Mouse (Mus musculus) layer of hippocampus, adult 18-20 months (tissue): ENCODE data around the gene Rbfox3. TPM values are rescaled to one million over a fixed set of nuclear protein-coding genes. Genes with fewer than 3 reads are reported as not detected.

ENCODE experiments used
- DNase-seq, 2 experiments: peaks; one replicate each; pipeline ENCODE4 v3.0.0; 2022; ENCODE audit warnings: low spot score in 2 of 2
- total RNA-seq, 2 experiments: library from RNA; stranded (reverse); gene quantifications; 2 replicates each; pipeline ENCODE4 v1.2.3; 2021

Gene Rbfox3
- total RNA-seq, 2 experiments from 2014 or later: 264 to 275 TPM

GRCm38 (mm10) chr11:118736993-118737392 is 174.4 kb downstream of the Rbfox3 start:
- no peak for DNase-seq

GRCm38 (mm10) chr11:118731655-118732054 is 179.7 kb downstream of the Rbfox3 start:
- DNase-seq: no peak

- DNase-seq: no peak
Observed at GRCm38 (mm10) chr11:118729373-118729772, 182.0 kb downstream of the Rbfox3 start.

GRCm38 (mm10) chr11:118728797-118729196 is 182.6 kb downstream of the Rbfox3 start:
- no peak for DNase-seq

DNA sequence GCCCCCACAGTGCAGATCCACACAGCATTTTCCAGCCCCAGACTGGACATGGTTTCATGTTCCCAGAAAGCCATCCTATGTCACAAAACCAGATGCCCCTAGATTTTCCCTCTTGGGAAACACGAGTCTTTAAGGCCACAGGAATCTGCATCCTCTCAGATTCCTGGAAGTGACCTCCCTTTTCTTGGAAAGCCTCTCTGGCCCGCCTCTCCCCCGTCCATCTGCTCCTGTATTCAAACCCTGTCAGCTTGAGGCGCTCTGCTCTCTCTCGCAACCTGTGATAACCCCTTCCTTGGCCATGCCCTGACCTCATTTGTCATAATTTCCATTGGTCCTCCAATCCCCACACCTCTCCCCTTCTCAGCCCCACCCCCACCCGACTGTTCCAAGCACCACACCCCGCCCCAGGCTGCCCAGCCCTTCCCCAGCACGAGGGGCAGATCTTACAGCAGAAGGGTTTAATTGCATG is 183.3 kb downstream of the Rbfox3 start:
- no peak for DNase-seq

- DNase-seq: no peak
Observed at GRCm38 (mm10) chr11:118726430-118726829, 185.0 kb downstream of the Rbfox3 start.

DNA sequence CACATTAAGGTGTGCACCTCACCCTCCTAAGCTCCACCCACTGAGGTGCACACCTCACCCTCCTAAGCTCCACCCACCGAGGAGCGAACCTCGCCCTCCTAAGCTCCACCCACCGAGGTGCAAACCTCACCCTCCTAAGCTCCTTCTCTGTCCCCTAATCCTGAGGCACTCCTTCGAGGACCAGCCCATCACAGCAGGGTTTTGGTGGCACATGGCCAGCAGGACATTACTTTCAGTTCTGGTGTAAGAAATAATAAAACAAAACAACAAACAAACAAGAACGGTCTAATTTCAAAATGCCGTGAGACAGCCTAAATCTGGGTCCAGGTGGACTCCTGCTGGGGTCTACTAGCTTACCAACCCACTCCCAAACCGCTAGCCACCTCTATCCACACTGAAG is 187.0 kb downstream of the Rbfox3 start:
- DNase-seq: no peak

DNA sequence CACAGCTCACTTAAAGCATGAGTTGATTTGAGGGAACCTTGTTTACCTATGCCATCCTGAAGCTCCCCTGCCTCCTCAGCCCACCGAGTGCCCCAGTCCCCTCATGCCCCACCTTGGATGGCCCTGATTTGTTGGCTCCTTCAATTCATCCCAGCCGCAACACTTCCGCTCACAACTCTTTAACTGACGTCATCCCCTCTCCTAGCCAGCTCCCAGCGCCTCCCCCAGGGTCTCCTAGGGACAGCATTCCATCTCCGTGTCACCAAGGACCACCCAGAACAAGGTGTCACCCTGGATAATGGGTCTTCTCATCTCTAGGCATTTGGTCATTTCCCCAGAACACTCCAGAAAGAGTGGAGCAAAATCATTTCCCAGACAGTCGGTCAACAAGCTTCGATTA is 188.2 kb downstream of the Rbfox3 start:
- no peak for DNase-seq

DNA sequence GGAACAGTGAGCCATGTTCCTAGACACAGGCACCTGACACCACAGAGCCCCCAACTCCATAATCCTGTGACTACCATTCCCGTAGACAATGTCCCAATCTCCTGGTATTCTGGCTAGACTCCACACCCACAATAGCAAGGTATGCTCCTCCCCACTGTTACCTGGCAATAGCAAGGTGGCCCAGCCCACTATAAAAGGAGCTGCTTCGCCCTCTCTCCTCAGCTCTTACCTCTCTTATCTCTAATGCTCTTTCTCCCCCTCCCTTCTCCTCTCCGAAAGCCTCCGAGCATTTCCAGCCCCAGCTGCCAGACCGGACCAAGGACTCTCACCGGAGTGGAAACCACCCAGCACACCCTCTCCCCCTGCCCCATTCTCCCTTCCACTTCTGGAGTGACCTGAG is 189.5 kb downstream of the Rbfox3 start:
- no peak for DNase-seq

GRCm38 (mm10) chr11:118714601-118715524 is 196.5 kb downstream of the Rbfox3 start:
- DNase-seq: no peak

- DNase-seq: no peak
Observed at GRCm38 (mm10) chr11:118712761-118713160, 198.6 kb downstream of the Rbfox3 start.

- no peak for DNase-seq
Observed at GRCm38 (mm10) chr11:118712058-118712457, 199.3 kb downstream of the Rbfox3 start.

- no peak for DNase-seq
Observed at GRCm38 (mm10) chr11:118710035-118710434, 201.4 kb downstream of the Rbfox3 start.

DNA sequence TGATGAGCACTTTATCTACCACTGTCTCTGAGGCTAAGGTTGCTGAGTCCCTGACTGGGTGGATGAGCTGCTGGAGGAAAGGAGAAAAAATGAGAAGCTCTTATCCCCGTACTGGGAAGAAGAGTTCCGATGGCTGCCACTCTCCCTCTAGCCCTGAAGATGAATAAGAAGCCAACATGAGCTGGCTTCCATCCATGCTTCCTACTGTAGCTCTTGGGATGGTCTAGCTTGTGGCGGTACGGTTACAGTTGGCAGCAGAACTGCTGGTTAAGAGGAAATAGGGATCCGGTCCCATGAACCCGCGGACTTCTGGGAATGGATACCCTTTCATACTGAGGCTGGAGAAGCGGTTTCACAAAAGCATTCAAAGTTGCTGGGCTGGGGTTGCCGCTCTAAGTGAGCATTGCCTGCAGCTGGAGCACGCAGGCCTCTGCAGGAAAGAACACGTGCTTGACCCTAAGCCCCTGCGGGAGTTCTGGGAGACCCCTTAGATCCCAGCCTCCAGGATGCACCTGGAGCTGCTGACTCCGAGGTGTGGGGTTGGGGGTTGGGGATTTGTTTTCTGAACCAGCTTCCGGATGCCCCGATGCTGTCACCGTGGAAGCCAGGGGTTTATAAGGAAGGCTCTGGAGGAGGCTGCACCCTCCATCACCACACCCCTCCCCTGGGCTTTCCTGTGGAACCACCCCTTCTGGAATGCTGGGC is 215.0 kb downstream of the Rbfox3 start:
- DNase-seq: no peak

- peak in 1 of 2 experiments; percentile 34 for DNase-seq
Observed at GRCm38 (mm10) chr11:118693276-118693675, 218.1 kb downstream of the Rbfox3 start.

DNA sequence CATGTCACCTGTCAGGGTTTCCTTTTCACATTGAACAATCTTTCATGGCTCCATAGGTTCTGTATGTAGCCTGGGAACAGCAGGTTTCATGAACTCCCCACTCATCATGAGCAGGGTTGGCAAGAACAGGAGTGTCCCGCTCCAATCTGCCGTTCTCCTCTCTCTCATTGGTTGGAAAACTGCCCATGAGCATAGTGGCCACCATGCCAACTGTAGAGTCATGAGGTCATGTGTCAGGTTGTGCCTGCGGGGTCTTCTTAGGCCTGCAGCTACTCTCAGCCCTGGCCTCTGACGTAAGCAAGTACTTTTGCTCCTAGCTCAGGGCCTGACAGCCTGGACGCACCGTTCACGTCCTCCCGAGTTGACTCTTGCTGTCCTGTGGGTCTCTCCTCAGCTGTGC is 221.1 kb downstream of the Rbfox3 start:
- no peak for DNase-seq

- DNase-seq: no peak
Observed at GRCm38 (mm10) chr11:118685397-118685796, 226.0 kb downstream of the Rbfox3 start.

DNA sequence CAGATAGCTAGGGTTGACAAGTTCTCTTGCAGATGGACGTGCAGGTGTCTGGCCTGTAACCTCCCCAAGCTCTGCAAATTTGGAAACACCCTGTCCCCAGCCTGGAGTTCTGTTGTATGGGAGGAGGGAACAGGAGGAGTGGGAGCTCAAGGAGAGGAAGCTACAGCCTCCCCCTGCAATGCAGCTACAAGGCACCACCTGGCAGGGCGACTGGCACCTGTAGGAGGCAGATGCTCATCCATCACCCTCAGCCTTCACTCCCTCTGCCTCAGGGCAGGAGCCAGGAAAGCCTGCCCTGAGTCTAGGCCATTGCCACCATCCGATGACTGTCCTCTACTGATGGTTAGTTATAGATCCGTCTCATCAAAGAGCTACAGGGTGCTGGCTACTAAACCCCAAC is 226.7 kb downstream of the Rbfox3 start:
- no peak for DNase-seq

GRCm38 (mm10) chr11:118680699-118681098 is 230.7 kb downstream of the Rbfox3 start:
- DNase-seq: peak; percentile 39 to 73

DNA sequence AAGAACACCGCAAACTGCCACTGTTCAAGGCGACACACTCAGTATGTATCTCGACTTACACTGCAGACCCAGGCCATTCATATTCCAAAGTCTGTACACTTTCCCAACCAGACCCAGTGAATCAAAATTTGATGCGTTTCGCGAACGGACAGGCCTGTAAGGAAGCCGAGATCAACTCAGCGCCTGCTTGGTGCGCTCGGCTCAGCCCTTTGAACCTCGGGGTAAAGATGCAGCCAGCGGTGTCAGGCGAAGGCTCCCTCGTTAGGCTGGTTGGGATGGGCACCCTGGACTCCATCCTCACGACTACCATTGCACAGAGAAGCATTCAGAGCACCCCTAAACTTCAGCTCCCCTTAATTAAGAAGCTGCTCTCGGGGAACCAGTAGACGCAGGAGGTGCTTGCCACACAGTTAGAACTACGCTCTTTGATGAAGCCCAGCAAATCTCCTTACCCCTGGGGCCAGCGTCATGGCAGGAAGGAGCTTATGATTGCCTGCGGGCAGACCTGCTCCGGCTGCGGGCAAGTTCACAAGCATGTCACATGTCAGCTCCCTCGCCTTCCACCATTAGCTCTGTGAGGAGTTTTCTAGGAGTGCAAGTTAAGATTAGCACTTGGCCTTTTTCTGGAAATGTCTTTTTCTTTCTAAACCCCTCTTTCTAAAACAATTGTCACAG is 231.5 kb downstream of the Rbfox3 start:
- DNase-seq: no peak

DNA sequence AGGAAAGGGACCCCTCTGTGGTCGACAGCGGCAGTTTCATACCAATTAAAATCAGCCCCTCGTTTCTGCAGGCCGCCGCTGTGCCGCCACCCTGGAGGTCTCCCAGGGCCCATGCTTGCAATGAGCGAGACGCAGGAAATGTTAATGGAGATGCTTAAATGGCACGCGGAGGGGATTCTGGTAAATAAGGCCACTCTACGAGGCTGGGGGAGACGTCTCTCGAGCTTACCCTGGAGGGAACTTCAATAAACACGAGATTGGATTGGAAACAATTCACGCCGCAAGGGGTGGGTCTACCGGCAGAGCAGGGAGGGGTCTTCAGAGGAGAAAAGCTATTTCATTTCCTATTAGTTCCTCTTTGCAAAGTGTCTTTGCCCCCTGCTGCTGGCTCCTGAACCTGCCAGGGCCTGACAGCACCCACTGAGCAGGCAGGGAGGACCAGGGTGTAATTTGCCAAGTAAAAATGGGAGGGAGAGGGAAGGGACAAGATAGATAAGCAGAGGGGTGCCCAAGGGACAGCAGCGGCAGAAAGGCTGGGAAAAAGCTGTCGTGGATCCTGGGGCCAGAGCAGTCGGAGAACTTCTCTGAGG is 232.8 kb downstream of the Rbfox3 start:
- no peak for DNase-seq
